Mouse (Mus musculus) heart, embryonic 13.5 days (tissue): Measurements from ENCODE around the gene Pcbd2. TPM values are rescaled to one million over a fixed set of nuclear protein-coding genes. Genes with fewer than 3 reads are reported as not detected.
"Not testable (repeated sequence)": the region's sequence is repeated elsewhere in the genome, so short reads cannot be mapped to it uniquely, and the experiment has no call there.

ENCODE experiments used
- ATAC-seq: fragments of 200-750 bp; cut with Nextera tagmentation; 2 replicates; pipeline ENCODE4 v1.8.0; 2017; ENCODE audit warnings: moderate TSS enrichment; ENCODE audit not compliant: insufficient number of reproducible peaks, low FRiP score, low TSS enrichment; ENCODE audit errors: extremely low read depth
- H3K27ac ChIP-seq: fragments of 300-500 bp; sonication (generic); replicated peaks from 2 replicates; pipeline ENCODE4 v1.5.1; 2015; ENCODE audit warnings: moderate library complexity, mild to moderate bottlenecking, inconsistent platforms
- H3K27me3 ChIP-seq: fragments of 300-500 bp; sonication (generic); replicated peaks from 2 replicates; pipeline ENCODE4 v1.6.1; 2015; ENCODE audit warnings: mild to moderate bottlenecking, inconsistent platforms
- H3K36me3 ChIP-seq: fragments of 300-500 bp; sonication (generic); 2 replicates; pipeline ENCODE4 v1.6.1; 2015; ENCODE audit warnings: mild to moderate bottlenecking, inconsistent platforms
- H3K4me1 ChIP-seq: fragments of 300-500 bp; sonication (generic); 2 replicates; pipeline ENCODE4 v1.6.1; 2015; ENCODE audit warnings: inconsistent platforms
- H3K4me2 ChIP-seq: fragments of 300-500 bp; sonication (generic); 2 replicates; pipeline ENCODE4 v1.6.1; 2015; ENCODE audit warnings: inconsistent platforms, mild to moderate bottlenecking, moderate library complexity
- H3K4me3 ChIP-seq: fragments of 300-500 bp; sonication (generic); 2 replicates; pipeline ENCODE4 v1.5.1; 2015; ENCODE audit warnings: moderate library complexity, mild to moderate bottlenecking, inconsistent platforms
- H3K9ac ChIP-seq: fragments of 300-500 bp; sonication (generic); 2 replicates; pipeline ENCODE4 v1.6.1; 2015; ENCODE audit warnings: inconsistent platforms, mild to moderate bottlenecking, moderate library complexity
- H3K9me3 ChIP-seq: fragments of 300-500 bp; sonication (generic); 2 replicates; pipeline ENCODE4 v1.6.1; 2016; ENCODE audit warnings: inconsistent platforms
- WGBS: fragments of 180-500 bp; shearing (Covaris S2); methylation state at CpG from one replicate; pipeline ENCODE4 v1.1.7; 2015; ENCODE audit warnings: mixed read lengths; 5-methylcytosine and 5-hydroxymethylcytosine counted together
- polyA plus RNA-seq: library from polyadenylated mRNA; unstranded; fragments of >200 nt; fragmentation: Nextera tagmentation; extraction: Ambion mirVana; gene quantifications from 2 replicates; pipeline ENCODE4 v1.2.1, GENCODE M21; 2015

The Pcbd2 gene
- 52.2 and 54.9 TPM in 2 replicates for polyA plus RNA-seq

GRCm38 (mm10) chr13:55727120-55727838 lies at the start of gene Pcbd2:
Gene Pcbd2 (plus strand): TSS chr13:55727368.
- ATAC-seq: peak; percentile 85
- peak within 1 kb of the TSS; percentile 65 for H3K4me3 ChIP-seq
- WGBS: 1% methylated on average over 72 of the region's 73 CpGs

GRCm38 (mm10) chr13:55682201-55682600 lies 45.0 kb upstream of the Pcbd2 start:
- Histone ChIP-seq H3K27ac (no peak overlapping the region), H3K36me3 (peaks cover 43% of the 10 kb centered on the region), H3K4me3 (no peak overlapping the region), H3K27me3 (no peaks in the 10 kb centered on the region), H3K9ac (no peak overlapping the region), H3K4me1 (peaks cover 8% of the 10 kb centered on the region), H3K9me3 (no peaks in the 10 kb centered on the region), H3K4me2 (no peak overlapping the region)
- no peak for ATAC-seq
- 85% methylated on average over 9 of the region's 9 CpGs for WGBS

More at GRCm38 (mm10) chr13:55727120-55727838, at the start of gene Pcbd2:
- Histone ChIP-seq H3K36me3 (peaks cover 34% of the 10 kb centered on the region), H3K27ac (peak within 1 kb of the TSS; percentile 93), H3K4me2 (peak within 1 kb of the TSS; percentile 81), H3K9me3 (no peaks in the 10 kb centered on the region), H3K9ac (peak within 1 kb of the TSS; percentile 80), H3K27me3 (no peaks in the 10 kb centered on the region), H3K4me1 (0 out of 2 replicates have a peak, but pooled peaks cover 3% of the 10 kb centered on the region)

GRCm38 (mm10) chr13:55683581-55683980 lies 43.6 kb upstream of the Pcbd2 start:
- H3K4me2 ChIP-seq: no peak overlapping the region
- H3K27me3 ChIP-seq: no peaks in the 10 kb centered on the region
- H3K9me3 ChIP-seq: no peaks in the 10 kb centered on the region
- H3K4me1 ChIP-seq: peaks cover 20% of the 10 kb centered on the region
- no peak for ATAC-seq
- WGBS: 72% methylated on average over 3 of the region's 3 CpGs
- no peak overlapping the region for H3K9ac ChIP-seq
- H3K4me3 ChIP-seq: no peak overlapping the region
- H3K27ac ChIP-seq: no peak overlapping the region
- H3K36me3 ChIP-seq: peaks cover 29% of the 10 kb centered on the region

GRCm38 (mm10) chr13:55686107-55686633 lies 41.0 kb upstream of the Pcbd2 start:
- Histone ChIP-seq H3K9ac (0 out of 2 replicates have a peak overlapping the region, but pooled peaks have one; percentile 24), H3K4me3 (no peak overlapping the region), H3K36me3 (peaks cover 5% of the 10 kb centered on the region; the same call in 1 of the 2 replicates), H3K27me3 (no peaks in the 10 kb centered on the region), H3K27ac (no peak overlapping the region), H3K4me2 (peak overlapping the region; percentile 40), H3K9me3 (no peaks in the 10 kb centered on the region), H3K4me1 (peaks cover 20% of the 10 kb centered on the region)
- WGBS: 52% methylated on average over 9 of the region's 9 CpGs
- no peak for ATAC-seq

GRCm38 (mm10) chr13:55687927-55688602 lies 39.1 kb upstream of the Pcbd2 start:
- Histone ChIP-seq H3K27ac (peak overlapping the region; percentile 32; the same call in 1 of the 2 replicates), H3K4me1 (peaks cover 26% of the 10 kb centered on the region), H3K9me3 (no peaks in the 10 kb centered on the region), H3K9ac (peak overlapping the region; percentile 42; the same call in 1 of the 2 replicates), H3K36me3 (no peaks in the 10 kb centered on the region), H3K4me2 (no peak overlapping the region), H3K4me3 (no peak overlapping the region), H3K27me3 (no peaks in the 10 kb centered on the region)
- WGBS: 46% methylated on average over 4 of the region's 4 CpGs
- ATAC-seq: no peak

- peak within 1 kb of the TSS; percentile 79 for H3K4me3 ChIP-seq
- no peaks in the 10 kb centered on the region for H3K36me3 ChIP-seq
- no peaks in the 10 kb centered on the region for H3K27me3 ChIP-seq
- peak; percentile 94 for ATAC-seq
- peak within 1 kb of the TSS; percentile 100 for H3K9ac ChIP-seq
- peaks cover 41% of the 10 kb centered on the region for H3K4me1 ChIP-seq
- WGBS: 2% methylated on average over 51 of the region's 51 CpGs
- H3K4me2 ChIP-seq: peak within 1 kb of the TSS; percentile 90
- H3K27ac ChIP-seq: peak within 1 kb of the TSS; percentile 97
- H3K9me3 ChIP-seq: no peaks in the 10 kb centered on the region
Measured at GRCm38 (mm10) chr13:55692535-55693242, 34.5 kb upstream of the Pcbd2 start, which contains the start of gene B230219D22Rik. Gene B230219D22Rik (plus strand): TSS chr13:55693124.

- Histone ChIP-seq H3K9me3 (no peaks in the 10 kb centered on the region), H3K4me2 (peak overlapping the region; percentile 90)
- ATAC-seq: peak; percentile 51; the same call in 1 of the 2 replicates
Measured at GRCm38 (mm10) chr13:55693243-55693721, 33.9 kb upstream of the Pcbd2 start.

GRCm38 (mm10) chr13:55694110-55694509 lies 33.1 kb upstream of the Pcbd2 start:
- Histone ChIP-seq H3K4me2 (peak overlapping the region; percentile 90), H3K27ac (peak overlapping the region; percentile 97), H3K4me1 (peaks cover 34% of the 10 kb centered on the region), H3K9ac (peak overlapping the region; percentile 100), H3K36me3 (peaks cover 11% of the 10 kb centered on the region), H3K9me3 (no peaks in the 10 kb centered on the region), H3K4me3 (peak overlapping the region; percentile 79), H3K27me3 (no peaks in the 10 kb centered on the region)
- 14% methylated on average over 8 of the region's 8 CpGs for WGBS
- no peak for ATAC-seq

More at GRCm38 (mm10) chr13:55693243-55693721, 33.9 kb upstream of the Pcbd2 start:
- WGBS: under 1% methylated on average over 62 of the region's 70 CpGs
- Histone ChIP-seq H3K27me3 (no peaks in the 10 kb centered on the region), H3K9ac (peak overlapping the region; percentile 100), H3K36me3 (peaks cover 3% of the 10 kb centered on the region), H3K4me1 (peaks cover 35% of the 10 kb centered on the region), H3K27ac (peak overlapping the region; percentile 97), H3K4me3 (peak overlapping the region; percentile 79)

- H3K27me3 ChIP-seq, H3K27ac ChIP-seq, H3K4me3 ChIP-seq, H3K9me3 ChIP-seq, H3K4me2 ChIP-seq, H3K9ac ChIP-seq, ATAC-seq: not testable (repeated sequence)
- Histone ChIP-seq H3K4me1 (peaks cover 34% of the 10 kb centered on the region), H3K36me3 (peaks cover 29% of the 10 kb centered on the region)
- WGBS: 93% methylated on average over 1 of the region's 3 CpGs
Measured at GRCm38 (mm10) chr13:55695989-55696388, 31.2 kb upstream of the Pcbd2 start.

- Histone ChIP-seq H3K27me3 (no peaks in the 10 kb centered on the region), H3K9me3 (peaks cover 6% of the 10 kb centered on the region; the same call in 1 of the 2 replicates), H3K4me3 (no peak overlapping the region), H3K27ac (no peak overlapping the region), H3K9ac (no peak overlapping the region), H3K4me2 (no peak overlapping the region), H3K4me1 (peaks cover 5% of the 10 kb centered on the region; the same call in 1 of the 2 replicates), H3K36me3 (peaks cover 62% of the 10 kb centered on the region)
- no peak for ATAC-seq
- 88% methylated on average over 4 of the region's 4 CpGs for WGBS
Measured at GRCm38 (mm10) chr13:55704301-55704700, 22.9 kb upstream of the Pcbd2 start.
